Mouse (Mus musculus): ENCODE data around the gene Hacd1.

Gene Hacd1

DNA sequence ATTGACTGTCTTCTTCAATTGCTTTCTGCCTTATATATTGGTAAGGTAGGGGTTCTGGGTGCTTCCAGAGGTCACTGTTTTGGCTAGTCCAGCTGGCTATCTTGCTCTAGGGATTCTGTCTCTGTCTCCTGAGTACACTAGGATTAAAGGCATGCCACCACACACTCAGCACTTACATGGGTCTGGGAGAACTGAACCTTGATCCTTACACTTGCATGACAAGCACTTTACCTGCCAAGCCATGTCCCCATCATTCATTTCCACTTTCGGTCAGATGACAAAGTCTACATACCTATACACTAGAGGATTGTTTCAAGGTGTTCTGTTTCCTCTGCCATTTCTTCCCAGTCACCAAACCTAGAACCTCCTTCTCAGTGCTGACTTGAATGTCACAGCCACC, 50.8 kb downstream of the Hacd1 start:
- no peak for DNase-seq (ENCODE audit: low read depth, low spot score)

DNA sequence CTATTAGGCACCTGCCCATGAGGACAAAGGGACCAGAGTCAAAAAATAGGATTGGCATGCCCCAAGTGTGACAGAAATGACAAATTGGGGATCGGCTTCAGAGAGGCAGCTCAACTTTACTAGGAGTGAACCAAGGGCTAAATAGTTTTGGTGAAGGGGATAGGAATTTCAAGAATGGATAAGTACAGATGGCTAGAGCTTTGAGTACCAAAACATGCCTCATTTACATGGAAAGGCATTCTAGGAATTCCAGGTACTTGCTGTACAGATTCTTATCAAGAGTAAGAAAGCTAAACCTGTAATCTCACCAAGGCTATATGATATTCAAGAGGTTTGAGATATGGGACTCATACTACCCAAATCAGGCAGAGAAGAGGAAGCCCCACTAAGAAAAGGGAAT, 95.8 kb downstream of the Hacd1 start:
- DNase-seq (ENCODE audit: low read depth, low spot score): no peak

DNA sequence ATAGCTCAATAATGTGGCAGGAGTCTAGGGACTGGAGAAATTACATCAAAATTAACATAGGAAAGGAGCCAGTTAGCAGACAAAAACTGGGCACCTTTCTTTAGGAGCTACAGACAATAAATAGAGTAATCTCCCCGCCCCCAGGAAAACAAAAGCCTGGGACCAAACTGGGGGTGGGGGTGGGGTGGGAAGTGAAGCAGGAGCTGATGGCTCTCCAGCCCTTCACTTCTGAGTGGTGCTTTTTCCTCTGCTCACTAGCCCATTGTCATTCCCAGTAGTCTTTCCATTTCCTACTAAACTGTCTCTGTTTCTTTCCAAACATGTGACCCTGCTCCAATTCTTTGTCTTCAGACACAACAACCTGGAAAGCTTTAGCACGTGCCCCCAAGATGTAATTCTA, 99.5 kb downstream of the Hacd1 start:
- DNase-seq (ENCODE audit: low read depth, low spot score): no peak

DNA sequence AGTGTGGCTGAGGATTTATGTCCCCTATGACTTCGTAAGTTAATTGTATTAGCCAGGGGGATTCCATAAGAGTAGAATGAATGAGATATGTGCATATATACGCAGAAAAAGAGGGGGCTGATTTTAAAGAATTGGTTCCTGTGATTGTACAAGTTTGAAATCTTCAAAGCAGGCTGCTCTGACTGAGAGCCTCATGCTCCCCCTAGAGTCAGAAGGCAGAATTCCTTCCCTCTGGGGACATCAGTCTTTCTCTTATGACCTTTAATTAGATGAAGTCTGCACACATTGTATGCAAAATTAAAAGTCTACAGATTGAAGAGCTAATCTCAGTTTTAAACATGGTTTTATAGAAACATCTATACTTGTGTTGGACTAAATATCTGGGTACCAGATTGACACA, 117.8 kb downstream of the Hacd1 start:
- DNase-seq (ENCODE audit: low read depth, low spot score): no peak

DNA sequence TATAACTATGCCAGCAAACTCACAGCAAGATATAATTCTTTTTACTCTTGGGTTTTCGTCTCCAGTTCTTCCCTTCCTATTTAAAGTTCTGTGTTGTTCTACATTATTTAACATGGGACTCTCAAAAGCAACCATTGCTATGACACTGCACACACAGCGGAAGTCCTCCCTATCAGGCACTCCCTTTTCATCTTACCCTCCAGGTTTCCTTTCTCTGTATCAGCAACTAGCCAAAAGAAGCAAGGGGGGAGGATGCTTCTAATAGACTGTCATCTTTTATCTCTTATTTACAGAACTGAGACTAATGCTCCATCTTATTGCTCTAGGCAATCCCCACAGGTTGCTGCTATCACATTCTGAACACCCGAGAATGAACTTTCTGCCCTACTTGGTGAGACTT, 120.6 kb downstream of the Hacd1 start:
- DNase-seq (ENCODE audit: low read depth, low spot score): no peak

DNA sequence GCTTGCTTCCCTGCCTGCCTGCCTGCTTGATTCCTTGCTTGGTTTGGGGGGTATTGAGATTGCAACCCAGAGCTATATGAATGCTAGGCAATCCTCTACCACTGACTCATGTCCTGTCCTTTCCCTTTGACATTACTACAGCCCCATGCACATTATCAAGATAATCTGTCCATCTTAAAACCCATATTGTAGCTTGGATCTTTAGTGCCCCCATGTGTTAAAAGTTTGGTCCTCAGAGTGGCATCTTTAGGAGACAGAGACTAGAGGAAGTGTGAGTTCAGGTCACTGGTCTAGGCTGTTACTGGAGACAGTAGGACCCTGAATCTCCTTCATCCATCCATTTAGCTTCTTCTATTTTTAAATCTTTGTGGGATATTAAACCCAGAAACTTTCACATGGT, 123.7 kb downstream of the Hacd1 start:
- no peak for DNase-seq (ENCODE audit: low read depth, low spot score)

DNA sequence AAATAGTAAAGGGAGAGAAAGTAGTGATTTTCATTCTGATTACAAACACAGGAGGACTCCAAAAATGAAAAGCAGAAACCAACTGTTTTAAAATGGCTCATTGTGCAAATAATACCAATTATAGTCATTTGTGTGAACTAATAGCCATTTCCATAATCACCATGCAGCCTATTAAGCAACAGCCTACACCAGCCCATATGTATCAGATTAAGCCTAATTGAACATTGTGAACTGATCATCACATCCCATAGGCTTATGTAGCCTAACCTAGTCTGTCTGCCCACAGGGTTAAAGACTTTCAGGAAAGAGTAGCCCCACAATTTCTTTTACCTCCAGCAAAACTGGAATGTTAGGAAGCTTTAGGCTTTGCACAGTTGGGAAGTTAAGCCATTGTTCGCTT, 125.2 kb downstream of the Hacd1 start:
- no peak for DNase-seq (ENCODE audit: low read depth, low spot score)

DNA sequence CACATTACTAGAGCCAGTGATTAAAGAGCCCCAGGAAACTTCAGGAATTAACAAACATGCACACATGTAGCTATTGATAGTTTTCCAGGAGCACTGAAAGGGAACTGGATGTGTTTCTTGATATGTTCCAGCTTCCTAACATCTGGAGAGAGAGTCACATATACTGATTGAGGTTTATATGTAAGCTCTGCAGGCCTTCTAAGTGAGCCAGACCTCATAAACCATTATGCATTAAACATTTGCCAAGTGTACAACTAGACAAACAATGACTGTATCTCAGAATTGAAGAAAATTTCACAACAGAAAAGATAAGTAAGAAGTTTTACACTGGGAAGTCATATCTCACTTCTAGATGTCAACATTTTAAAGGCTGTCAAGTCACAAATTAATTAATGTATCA, 167.4 kb downstream of the Hacd1 start:
- DNase-seq (ENCODE audit: low read depth, low spot score): no peak

DNA sequence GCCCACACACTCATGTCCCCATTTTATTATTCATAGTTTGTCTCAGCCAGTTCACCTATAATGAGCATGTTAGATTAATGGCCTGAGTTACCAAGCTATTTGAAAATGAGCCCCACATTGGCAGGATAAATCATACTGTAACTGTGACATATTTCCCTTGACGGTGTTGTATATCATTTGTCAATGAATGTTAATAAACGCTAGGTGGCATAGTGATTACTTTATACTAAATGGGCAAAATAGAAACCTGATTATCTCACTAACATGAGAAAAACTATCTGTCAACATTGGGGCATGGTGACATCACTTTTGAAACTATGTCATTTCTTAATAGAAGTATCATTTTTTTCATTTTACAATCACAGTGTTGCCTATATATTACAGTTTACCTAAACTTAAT, 198.5 kb downstream of the Hacd1 start:
- no peak for DNase-seq (ENCODE audit: low read depth, low spot score)

DNA sequence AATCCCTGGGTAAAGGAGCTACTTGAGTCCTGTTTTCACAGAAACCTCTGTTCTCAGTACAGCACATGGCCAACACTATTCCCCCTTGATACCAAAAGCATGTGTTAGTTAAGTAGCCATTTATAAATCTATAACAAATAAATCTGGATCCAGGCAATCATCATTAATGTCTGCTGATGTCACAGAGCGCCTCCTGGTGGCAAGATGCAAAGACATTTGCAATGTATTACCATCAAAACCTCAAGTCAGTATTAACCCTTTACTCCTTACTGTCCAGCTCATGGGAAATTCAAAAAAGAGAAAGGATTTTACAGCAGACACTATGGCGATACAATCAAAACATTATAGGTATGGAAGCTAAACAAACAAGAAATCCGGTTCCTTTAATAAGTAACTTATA, 200.4 kb downstream of the Hacd1 start:
- DNase-seq (ENCODE audit: low read depth, low spot score): no peak

DNA sequence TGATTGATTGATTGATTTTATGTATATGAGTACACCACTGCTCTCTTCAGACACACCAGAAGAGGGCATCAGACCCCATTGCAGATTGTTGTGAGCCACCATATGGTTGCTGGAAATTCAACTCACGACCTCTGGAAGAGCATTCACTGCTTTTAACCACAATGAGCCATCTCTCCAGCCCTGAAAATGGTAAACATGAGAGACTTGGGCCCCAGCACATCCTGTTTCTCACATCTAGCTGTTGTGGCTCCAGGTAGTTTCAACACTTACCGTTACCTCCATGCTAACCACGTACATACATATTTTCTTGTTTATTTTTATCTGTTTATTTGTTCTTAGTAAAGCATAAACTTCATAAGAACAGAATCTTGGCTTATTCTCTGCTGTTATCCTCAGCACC, 219.6 kb downstream of the Hacd1 start:
- DNase-seq (ENCODE audit: low read depth, low spot score): no peak

DNA sequence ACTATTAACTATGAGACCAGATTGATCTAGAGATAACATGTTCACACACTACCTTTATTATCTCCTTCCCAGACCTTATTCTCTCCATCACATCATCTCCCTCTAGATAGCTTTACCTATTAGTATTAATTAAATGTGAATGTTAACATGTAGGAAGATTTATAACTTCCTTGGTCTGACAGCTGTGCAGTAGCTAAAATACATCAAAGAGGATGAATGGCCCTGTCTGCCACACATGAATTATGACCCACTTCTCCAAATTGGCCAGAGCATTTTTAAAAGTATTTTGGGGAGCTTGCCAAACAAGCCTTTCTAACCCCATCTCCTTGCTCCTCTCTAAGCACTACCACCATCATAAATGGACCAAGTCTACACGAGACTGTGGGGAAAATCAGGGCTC, 220.9 kb downstream of the Hacd1 start:
- DNase-seq (ENCODE audit: low read depth, low spot score): no peak

DNA sequence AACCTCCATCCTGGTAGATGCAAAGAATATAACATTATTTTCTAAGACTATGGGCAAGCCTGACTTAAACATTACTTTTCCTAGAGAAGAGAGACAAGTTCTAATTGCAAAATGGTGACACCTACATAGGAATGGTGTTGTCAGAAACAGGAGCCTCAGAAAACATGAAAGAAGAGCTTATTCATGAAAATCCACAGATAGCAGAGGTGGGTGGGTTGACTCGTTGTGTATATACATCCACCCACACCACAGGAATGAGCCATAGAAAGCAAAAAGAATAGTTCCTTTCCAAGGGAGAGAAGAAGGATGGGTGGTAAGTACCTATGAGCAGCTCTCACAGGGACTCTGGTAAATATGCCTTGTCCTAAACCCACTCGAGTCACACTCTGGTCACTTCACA, 239.3 kb downstream of the Hacd1 start:
- no peak for DNase-seq (ENCODE audit: low read depth, low spot score)

DNA sequence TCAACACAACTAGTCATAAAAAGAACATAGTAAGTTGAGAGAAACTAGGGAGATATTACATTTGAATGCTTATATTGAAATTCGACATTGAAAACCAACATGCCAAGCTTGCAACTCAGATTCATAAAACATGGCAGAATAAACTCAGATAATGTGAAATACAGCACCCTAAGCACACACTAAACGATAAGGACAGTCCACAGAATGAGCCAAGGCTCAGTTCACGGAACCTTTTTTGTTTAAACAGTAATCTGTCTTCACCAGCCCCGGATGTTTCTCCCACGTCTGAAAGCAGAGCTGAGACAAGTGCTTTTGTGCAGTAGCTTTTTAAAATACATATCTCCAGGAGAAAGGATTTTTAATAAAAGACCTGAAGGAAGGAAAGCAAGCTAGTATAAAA, 247.3 kb downstream of the Hacd1 start:
- no peak for DNase-seq (ENCODE audit: low read depth, low spot score)

DNA sequence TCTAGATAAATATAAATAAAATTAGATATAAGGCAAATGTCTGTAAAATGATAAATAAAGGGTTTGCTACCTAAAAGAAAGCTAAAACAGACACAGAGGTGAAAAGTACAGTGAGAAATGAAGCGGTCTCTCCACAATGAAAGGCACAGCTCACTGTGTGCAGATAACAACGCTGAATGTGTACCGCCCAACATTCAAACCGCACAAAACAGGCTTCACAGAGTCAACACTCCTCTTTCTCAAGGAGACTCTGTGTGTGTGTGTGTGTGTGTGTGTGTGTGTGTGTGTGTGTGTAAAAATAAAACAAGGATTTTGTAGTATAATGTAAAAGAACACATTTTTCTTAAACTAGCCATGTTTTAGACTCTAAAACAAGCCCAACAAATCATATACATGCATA, 247.9 kb downstream of the Hacd1 start:
- DNase-seq (ENCODE audit: low read depth, low spot score): no peak

DNA sequence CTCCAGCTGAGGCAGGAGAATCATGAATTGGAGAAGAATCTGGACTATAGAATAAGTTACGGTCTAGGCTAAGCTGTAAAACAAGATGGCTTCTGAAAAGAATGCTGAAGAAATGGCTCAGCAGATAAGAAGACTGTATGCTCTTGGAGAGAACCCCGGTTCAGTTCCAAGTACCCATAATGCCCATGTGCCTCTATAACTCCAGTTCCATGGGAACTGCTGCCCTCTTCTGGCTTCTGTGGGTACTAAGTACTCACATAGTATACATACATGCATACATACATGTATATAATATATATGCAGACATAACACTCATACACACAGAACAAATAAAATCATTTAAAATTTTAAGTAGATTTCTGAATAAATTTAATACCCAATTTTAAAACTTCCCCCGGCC, 249.8 kb downstream of the Hacd1 start:
- no peak for DNase-seq (ENCODE audit: low read depth, low spot score)

DNA sequence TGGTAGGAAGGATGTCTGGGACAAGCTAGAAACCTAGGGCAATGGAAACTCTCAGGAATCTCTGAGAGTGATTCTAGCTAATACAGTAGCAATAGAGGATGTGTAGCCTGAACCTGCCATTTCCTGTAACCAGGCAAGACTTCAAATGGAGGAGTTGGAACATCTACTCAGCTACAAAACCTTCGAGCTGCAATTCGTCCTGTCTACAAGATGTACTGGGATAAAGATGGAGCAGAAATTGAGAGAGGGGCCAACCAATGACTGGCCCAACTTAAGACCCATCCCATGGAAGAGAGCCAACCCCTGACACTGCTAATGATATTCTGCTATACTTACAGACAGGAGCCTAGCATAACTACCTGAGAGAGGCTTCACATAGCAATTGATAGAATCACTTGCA, 255.3 kb downstream of the Hacd1 start:
- DNase-seq (ENCODE audit: low read depth, low spot score): no peak

Measured in brain, embryonic 18.5 days (tissue).